Mouse (Mus musculus) CH12F3 (cell line): ENCODE results near the gene Sh3rf3.

Experiments
- in situ Hi-C: fragments of 300-500 bp; cut with MboI; formaldehyde crosslinking; loops from 2 replicates; pipeline ENCODE4 v1.14.3; 2020; ENCODE audit warnings: low sequenced_read_pairs

Sh3rf3 gene

GRCm38 (mm10) chr10:58813081-58813800, at the start of gene Sh3rf3:
Sh3rf3 (plus strand) TSS chr10:58813359.
- in situ Hi-C loops = loop anchor here (25.0 kb wide), 1 partner anchor 474 kb away; no protein-coding TSS in a partner anchor

DNA sequence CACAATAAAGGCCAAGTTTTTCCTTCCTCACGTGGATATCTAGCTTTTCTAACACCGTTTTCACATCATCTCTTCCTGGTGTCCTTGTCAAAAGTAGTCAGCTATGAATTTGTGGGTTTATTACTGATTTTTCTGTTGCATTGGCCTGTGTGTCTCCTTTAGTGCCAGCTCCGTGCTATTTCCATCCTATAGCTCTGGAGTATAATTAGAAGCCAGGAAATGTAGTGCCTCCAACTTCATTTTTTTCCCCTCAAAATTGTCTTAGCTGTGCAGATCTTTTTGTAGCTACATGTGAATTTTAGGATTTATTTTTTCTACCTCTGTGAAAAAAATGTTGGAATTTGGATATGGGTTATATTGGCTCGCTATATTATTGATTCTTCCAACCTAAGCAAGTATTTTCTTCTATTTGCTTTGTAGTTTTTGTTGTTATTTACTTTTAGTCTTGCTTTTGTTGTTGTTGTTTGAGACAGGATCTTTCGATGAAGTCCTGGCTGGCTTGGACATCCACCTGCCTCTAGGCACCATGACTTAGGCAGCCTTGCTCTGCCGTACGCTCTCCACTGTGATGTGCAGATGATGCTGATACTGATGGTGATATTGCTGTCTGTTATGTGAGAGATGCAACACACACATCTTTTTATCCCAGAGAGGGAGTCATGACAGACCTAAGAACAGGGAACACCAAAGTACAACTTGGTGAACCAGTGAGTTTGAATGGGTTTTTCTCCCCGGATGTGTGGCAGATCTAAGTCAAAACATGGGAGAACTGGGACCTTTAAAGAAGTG, 24.5 kb upstream of the Sh3rf3 start:
- in situ Hi-C loops = no loop called here

GRCm38 (mm10) chr10:58797555-58797954, 15.6 kb upstream of the Sh3rf3 start:
- in situ Hi-C loops = no loop called here

DNA sequence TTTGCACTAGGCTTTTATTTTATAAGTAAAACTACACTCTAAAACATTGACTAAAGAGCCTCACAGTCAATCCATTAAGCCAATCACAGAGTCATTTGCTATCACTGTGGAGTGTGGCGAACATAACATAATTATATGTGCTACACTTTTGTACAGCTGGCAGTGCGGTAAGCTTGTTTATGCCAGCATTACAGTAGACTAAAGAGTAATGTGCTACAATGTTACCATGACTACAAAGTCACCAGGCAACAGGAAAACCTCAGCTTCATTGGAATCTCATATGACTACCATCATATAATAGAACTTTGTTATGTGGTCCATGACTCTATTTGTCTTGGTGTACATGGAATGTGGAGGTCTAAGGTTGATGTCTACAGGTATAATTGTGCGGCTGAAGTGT, 15.0 kb upstream of the Sh3rf3 start:
- in situ Hi-C loops = no loop called here

- in situ Hi-C loops = loop anchor here (25.0 kb wide), 1 partner anchor 486 kb away; no protein-coding TSS in a partner anchor
Observed at GRCm38 (mm10) chr10:58800996-58801433, 12.1 kb upstream of the Sh3rf3 start.

DNA sequence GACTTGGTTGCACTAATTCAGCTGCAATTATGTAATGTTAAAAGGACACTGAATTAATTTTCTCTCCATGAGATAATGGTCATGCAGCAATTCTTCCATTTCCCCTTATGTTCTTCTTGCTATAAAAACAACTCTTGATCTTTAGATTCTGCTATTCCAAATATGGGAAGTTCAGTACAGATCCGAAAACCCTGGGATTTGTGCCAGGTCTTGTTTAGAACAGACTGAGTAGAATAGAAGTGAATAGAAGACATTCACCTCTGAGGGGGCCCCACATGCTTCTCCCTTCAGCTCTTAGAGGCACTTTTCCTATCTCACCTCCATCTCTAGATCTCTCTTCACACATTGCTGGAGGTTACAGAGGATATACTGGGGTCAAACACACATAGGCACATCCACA, 10.8 kb upstream of the Sh3rf3 start:
- in situ Hi-C loops = loop anchor here (25.0 kb wide), 1 partner anchor 485 kb away; no protein-coding TSS in a partner anchor

DNA sequence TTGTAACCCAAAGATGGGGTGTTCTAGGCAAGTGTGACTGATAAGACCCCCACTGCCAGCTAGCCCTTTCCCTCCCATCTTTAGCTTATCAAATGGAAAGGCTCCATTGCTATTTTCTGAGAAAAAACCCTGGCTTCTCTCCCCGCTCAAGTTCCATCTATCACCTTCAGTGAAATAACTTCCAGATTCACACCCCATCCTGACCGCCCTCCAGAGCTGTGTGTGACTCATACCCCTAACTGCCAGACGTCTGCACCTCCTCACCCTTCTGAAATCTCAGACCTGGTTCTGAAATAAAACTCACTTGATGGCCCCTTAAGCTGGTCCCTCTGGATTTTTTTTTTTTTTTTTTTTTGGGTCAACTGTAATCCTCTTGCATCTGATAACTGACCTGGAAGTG, 5.2 kb upstream of the Sh3rf3 start:
- in situ Hi-C loops = loop anchor here (25.0 kb wide), 1 partner anchor 479 kb away; no protein-coding TSS in a partner anchor

DNA sequence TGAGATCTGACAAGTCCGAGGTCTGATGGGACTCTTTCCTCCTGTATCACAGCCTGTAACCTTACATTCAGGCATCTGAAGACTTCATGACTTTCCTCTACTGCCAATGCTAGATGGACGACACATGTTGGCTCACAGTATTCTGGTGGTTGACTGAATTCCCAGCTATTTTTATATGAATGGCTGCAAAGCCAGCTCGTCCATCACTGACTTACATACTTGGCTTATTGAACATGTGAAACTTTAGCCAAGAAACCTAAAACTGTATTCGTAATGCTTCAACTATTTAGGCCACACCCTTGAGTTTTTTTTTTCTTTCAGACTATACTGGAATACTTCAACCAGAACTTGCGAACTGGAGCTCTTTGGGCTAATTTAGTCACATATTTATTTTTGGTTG, 3.0 kb upstream of the Sh3rf3 start:
- in situ Hi-C loops = loop anchor here (25.0 kb wide), 1 partner anchor 477 kb away; no protein-coding TSS in a partner anchor

- in situ Hi-C loops = loop anchor here (25.0 kb wide), 1 partner anchor 475 kb away; no protein-coding TSS in a partner anchor
Observed at GRCm38 (mm10) chr10:58812210-58813080, 714 bp upstream of the Sh3rf3 start.

- in situ Hi-C loops = loop anchor here (25.0 kb wide), 1 partner anchor 474 kb away; no protein-coding TSS in a partner anchor
Observed at GRCm38 (mm10) chr10:58813801-58814191, 637 bp downstream of the Sh3rf3 start.

- in situ Hi-C loops = loop anchor here (25.0 kb wide), 1 partner anchor 473 kb away; no protein-coding TSS in a partner anchor
Observed at GRCm38 (mm10) chr10:58814486-58814885, 1.3 kb downstream of the Sh3rf3 start.

DNA sequence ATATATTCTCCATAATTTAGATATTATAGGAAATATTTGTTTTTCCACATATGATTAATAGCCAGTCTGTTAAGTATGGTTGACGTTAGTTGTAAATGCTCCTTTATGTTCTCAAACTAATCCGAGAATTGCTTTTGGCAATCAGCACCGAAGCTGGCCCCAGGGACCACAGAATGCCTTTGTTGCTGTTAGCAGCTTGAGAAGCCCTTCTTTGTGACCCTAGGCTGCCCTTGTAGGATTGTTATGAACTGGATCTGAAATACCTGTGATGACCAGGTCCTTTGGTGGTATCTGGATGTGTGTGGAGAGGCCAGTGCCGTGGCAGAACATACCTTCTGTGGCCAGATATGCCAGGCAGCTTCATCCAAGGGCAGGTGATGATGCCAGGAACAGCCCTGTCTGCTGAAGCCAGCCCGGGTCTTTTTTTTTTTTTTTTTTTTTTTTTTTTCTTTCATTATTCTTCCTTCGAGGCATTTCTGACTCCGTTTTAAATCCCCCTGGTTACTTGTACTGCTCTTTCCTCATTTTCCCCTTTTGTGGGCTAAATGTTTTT, 10.9 kb downstream of the Sh3rf3 start:
- in situ Hi-C loops = loop anchor here (25.0 kb wide), 1 partner anchor 463 kb away; no protein-coding TSS in a partner anchor

DNA sequence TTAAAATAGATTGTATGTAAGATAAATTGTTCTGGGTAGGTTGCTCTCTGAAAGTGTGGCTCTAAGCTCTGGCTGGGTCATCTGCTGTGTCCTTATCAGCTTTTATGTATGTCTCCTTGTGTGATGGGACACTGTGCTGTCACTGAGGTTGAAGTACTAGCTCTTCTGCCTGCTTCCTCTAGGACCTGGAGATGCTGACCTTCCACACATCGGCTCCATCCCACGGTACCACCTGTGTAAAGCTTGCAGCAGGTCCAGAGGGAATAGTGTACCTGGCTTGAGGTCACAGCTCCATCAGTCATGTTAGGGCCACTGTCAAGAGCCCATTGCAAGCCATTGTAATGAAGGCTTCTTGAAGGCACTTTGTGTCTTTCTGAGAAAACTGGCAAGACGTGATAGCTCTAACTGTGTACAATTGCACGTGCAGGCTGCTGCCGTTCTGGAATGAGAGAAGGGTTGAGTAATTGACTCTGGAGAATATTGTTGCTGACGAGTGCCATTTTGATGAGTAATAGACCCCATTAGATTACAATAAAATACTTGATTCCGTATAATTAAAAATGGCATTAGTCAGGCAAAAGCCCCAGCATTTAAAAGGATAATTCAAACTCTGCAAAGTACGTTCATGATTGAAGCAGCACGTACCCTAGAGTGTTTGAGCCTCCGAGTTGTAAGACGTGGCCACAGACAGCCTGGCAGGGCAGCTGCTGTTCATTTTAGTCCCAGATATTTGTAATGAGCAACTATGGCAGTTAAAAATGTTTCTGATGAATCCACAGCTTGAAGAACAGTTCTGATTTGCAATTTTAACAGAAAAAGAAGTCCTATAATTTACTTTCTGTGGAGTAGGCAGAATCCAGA, 16.3 kb downstream of the Sh3rf3 start:
- in situ Hi-C loops = no loop called here

DNA sequence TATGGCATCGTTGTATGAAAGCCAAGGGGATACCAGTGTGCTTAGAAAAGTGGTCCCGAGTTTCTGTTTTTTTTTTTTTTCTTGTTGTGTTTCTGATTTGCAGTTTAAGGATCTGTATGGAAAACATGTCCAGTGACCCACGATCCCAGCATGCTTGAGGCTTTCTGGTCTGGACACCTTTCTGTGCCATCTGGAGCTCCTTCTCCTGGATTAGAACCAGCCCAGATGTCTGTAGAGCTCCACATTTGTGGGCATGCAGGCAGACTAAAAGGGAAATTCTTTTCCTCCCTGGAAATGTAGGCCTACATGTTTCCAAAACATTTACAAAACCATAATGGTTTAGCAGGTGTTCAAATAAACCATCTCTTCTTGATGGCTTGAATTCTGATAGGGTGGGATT, 20.0 kb downstream of the Sh3rf3 start:
- in situ Hi-C loops = no loop called here

GRCm38 (mm10) chr10:58833741-58834178, 20.6 kb downstream of the Sh3rf3 start:
- in situ Hi-C loops = no loop called here

DNA sequence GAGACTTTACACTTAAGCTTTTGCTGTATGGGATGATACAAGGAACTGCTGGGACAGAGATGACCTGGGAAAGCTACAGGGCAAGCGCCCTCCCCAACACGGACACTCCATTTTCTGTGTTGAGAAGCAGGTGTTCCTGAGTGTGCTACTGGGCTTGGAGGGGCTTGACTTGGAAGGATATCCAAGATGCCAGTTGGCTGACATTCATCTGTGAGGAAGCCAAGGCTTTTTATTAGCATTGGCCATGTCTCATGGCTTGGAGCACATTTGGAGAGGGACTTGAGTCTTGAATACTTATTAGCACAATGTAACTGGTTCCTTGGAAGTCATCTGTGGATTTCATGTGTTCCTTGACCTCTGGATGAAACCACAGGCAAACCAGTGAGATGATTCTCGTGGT, 23.2 kb downstream of the Sh3rf3 start:
- in situ Hi-C loops = no loop called here

- in situ Hi-C loops = no loop called here
Observed at GRCm38 (mm10) chr10:58837504-58837903, 24.3 kb downstream of the Sh3rf3 start.

DNA sequence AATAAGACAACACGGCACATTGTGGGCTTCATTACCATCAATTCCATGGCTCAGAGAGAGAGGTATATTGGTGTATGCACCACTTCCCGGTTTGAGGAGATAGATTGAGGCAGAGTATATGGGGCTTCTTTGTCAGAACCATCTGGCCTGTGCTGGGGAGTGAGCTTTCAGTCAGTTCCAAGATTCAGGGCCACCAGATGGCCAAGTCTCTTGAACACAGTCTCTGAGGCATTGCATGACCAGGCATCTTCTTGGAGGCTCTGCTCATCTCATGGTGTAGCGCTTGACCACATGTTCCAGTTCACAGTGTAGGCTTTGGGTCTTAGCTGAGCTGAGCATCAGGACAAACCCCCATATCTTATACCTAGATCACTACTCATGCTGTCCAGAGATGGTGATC, 28.8 kb downstream of the Sh3rf3 start:
- in situ Hi-C loops = no loop called here

DNA sequence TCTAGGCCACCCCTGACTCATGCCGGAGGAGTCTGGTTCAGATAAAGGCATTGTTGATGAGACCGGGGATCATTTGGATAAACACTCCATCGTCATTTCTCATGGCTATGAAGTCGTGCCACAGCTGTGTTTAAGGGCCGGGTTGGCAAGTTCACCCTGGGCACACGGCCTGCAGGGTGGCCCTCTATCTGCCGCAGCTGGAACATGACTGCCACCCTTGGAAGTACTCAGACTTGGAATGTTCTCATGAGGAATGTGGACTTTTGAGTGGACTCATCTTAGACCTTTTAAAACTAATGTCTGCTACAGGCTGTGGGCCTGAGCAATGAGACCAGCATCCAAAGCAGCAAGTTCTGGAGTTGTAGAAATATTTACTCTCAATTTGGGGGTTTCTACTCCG, 29.9 kb downstream of the Sh3rf3 start:
- in situ Hi-C loops = no loop called here
